Mouse (Mus musculus): ENCODE results near the gene Sod3. TPM values are rescaled to one million over a fixed set of nuclear protein-coding genes. Genes with fewer than 3 reads are reported as not detected.

The Sod3 gene
- polyA plus RNA-seq, 1 experiment = 0.27 TPM

DNA sequence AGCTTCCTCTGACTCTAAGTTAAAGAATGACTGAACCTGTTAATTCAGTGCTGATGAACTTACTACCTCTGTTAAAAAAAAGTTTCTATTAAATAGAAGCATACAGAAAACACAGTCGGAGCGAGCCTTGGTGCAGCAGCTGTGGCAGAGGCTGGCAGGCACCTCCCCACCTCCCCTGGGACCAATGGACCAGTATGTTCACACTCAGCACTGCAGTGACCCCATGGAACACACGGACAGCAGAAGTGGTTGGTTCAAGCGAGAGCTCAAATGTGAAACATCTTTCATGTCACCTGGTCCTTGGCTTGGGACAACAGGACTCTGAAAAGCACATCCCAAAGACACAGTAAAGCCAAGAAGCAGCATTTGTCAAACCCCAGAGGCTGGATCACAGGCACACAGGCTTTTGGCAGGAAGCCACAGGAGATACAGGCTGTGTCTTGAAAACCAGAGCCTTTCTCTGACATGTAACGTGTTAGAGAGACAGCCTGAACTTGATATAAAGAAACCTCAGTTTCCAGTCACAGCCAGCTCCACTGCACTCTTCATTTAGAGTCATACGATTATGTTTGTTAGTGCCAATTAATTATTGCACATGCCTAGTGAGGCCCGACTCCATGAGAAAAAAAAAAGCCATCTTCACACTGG, 45.2 kb downstream of the Sod3 start:
- Histone ChIP-seq H3K4me3 (ENCODE audit: low read depth, low read length) (no peak overlapping the region), H3K9me3 (replicated peaks; ENCODE audit: control insufficient read depth, insufficient read depth, low read length, poor library complexity, severe bottlenecking) (no peaks in the 10 kb centered on the region), H3K9ac (ENCODE audit: low read depth, poor library complexity, severe bottlenecking) (no peak overlapping the region), H3K4me1 (ENCODE audit: control insufficient read depth, insufficient read depth, low read length) (no peaks in the 10 kb centered on the region), H3K27me3 (ENCODE audit: control insufficient read depth, insufficient read depth, low read length, poor library complexity, severe bottlenecking) (no peaks in the 10 kb centered on the region), H3K27ac (ENCODE audit: insufficient read depth, low read length) (no peak overlapping the region), H3K36me3 (ENCODE audit: control insufficient read depth, insufficient read depth, low read length, poor library complexity, severe bottlenecking) (no peaks in the 10 kb centered on the region)
- no peak for TF ChIP-seq EP300 (IDR thresholded peaks at IDR 0.05; ENCODE audit: insufficient read depth, low read depth, low read length)
- no peak for TF ChIP-seq CTCF (IDR thresholded peaks at IDR 0.05; ENCODE audit: low read depth, low read length)

DNA sequence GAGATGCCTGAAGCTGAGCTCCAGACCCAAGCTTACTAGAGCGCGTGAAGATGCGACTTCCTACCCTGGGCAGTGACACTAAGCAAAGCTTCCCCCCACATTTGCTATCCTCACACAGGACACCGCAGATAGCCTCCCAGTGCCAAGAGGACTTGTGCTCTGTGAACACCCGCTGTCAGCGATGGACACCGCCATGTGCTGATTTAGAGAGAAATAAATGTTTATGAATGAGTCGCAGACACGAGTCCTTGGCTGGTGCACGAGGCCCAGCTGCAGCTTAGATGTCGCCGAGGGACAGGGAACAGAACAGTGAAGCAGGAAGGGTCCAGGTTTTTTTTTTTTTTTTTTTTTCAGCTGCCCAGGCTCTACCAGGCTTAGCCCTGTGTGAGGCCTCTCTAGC, 46.6 kb downstream of the Sod3 start:
- no peak for TF ChIP-seq CTCF (IDR thresholded peaks at IDR 0.05; ENCODE audit: low read depth, low read length)
- TF ChIP-seq EP300 (IDR thresholded peaks at IDR 0.05; ENCODE audit: insufficient read depth, low read depth, low read length) = no peak
- TF ChIP-seq POLR2A (IDR thresholded peaks at IDR 0.05; ENCODE audit: insufficient read depth, low read length) = no peak
- Histone ChIP-seq H3K36me3 (ENCODE audit: control insufficient read depth, insufficient read depth, low read length, poor library complexity, severe bottlenecking) (no peaks in the 10 kb centered on the region), H3K9me3 (replicated peaks; ENCODE audit: control insufficient read depth, insufficient read depth, low read length, poor library complexity, severe bottlenecking) (no peaks in the 10 kb centered on the region), H3K9ac (ENCODE audit: low read depth, poor library complexity, severe bottlenecking) (no peak overlapping the region), H3K4me3 (ENCODE audit: low read depth, low read length) (no peak overlapping the region), H3K4me1 (ENCODE audit: control insufficient read depth, insufficient read depth, low read length) (no peaks in the 10 kb centered on the region), H3K27me3 (ENCODE audit: control insufficient read depth, insufficient read depth, low read length, poor library complexity, severe bottlenecking) (no peaks in the 10 kb centered on the region), H3K27ac (ENCODE audit: insufficient read depth, low read length) (no peak overlapping the region)

GRCm38 (mm10) chr5:52411567-52411966, 48.0 kb downstream of the Sod3 start:
- no peaks in the 10 kb centered on the region for H3K4me1 ChIP-seq (ENCODE audit: control insufficient read depth, insufficient read depth, low read length)
- TF ChIP-seq EP300 (IDR thresholded peaks at IDR 0.05; ENCODE audit: insufficient read depth, low read depth, low read length) (no peak), POLR2A (IDR thresholded peaks at IDR 0.05; ENCODE audit: insufficient read depth, low read length) (no peak), CTCF (IDR thresholded peaks at IDR 0.05; ENCODE audit: low read depth, low read length) (no peak)
- H3K9ac ChIP-seq (ENCODE audit: low read depth, poor library complexity, severe bottlenecking) = no peak overlapping the region
- no peaks in the 10 kb centered on the region for H3K9me3 ChIP-seq (replicated peaks; ENCODE audit: control insufficient read depth, insufficient read depth, low read length, poor library complexity, severe bottlenecking)
- H3K27ac ChIP-seq (ENCODE audit: insufficient read depth, low read length) = no peak overlapping the region
- no peaks in the 10 kb centered on the region for H3K27me3 ChIP-seq (ENCODE audit: control insufficient read depth, insufficient read depth, low read length, poor library complexity, severe bottlenecking)
- H3K4me3 ChIP-seq (ENCODE audit: low read depth, low read length) = no peak overlapping the region
- no peaks in the 10 kb centered on the region for H3K36me3 ChIP-seq (ENCODE audit: control insufficient read depth, insufficient read depth, low read length, poor library complexity, severe bottlenecking)

- Histone ChIP-seq H3K9me3 (replicated peaks; ENCODE audit: control insufficient read depth, insufficient read depth, low read length, poor library complexity, severe bottlenecking) (no peaks in the 10 kb centered on the region), H3K4me1 (ENCODE audit: control insufficient read depth, insufficient read depth, low read length) (no peaks in the 10 kb centered on the region), H3K9ac (ENCODE audit: low read depth, poor library complexity, severe bottlenecking) (no peak overlapping the region), H3K36me3 (ENCODE audit: control insufficient read depth, insufficient read depth, low read length, poor library complexity, severe bottlenecking) (no peaks in the 10 kb centered on the region), H3K27ac (ENCODE audit: insufficient read depth, low read length) (no peak overlapping the region), H3K4me3 (ENCODE audit: low read depth, low read length) (no peak overlapping the region), H3K27me3 (ENCODE audit: control insufficient read depth, insufficient read depth, low read length, poor library complexity, severe bottlenecking) (no peaks in the 10 kb centered on the region)
- TF ChIP-seq EP300 (IDR thresholded peaks at IDR 0.05; ENCODE audit: insufficient read depth, low read depth, low read length) (no peak), CTCF (IDR thresholded peaks at IDR 0.05; ENCODE audit: low read depth, low read length) (no peak), POLR2A (IDR thresholded peaks at IDR 0.05; ENCODE audit: insufficient read depth, low read length) (no peak)
These were observed 51.6 kb downstream of the Sod3 start for GRCm38 (mm10) chr5:52415193-52415592.

DNA sequence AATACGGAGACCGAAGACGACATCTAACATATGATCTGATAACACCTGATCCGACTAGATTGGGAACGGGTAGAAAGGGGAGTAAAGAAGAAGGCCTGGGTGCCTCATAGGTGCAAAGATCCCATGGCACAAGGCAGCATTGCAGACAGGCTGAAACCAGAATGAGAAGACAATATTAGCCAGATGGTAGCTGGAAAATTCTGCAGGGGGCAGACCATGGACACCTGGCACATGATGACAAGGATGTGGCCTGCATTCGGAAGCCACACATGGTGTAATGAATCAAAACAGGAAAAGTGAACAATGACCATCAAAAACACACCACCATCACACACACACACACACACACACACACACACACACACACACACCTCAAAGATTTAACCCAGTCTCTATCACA, 52.3 kb downstream of the Sod3 start:
- H3K9me3 ChIP-seq (replicated peaks; ENCODE audit: control insufficient read depth, insufficient read depth, low read length, poor library complexity, severe bottlenecking) = no peaks in the 10 kb centered on the region
- no peaks in the 10 kb centered on the region for H3K36me3 ChIP-seq (ENCODE audit: control insufficient read depth, insufficient read depth, low read length, poor library complexity, severe bottlenecking)
- H3K27ac ChIP-seq (ENCODE audit: insufficient read depth, low read length) = no peak overlapping the region
- H3K4me1 ChIP-seq (ENCODE audit: control insufficient read depth, insufficient read depth, low read length) = no peaks in the 10 kb centered on the region
- TF ChIP-seq CTCF (IDR thresholded peaks at IDR 0.05; ENCODE audit: low read depth, low read length) (no peak), EP300 (IDR thresholded peaks at IDR 0.05; ENCODE audit: insufficient read depth, low read depth, low read length) (no peak), POLR2A (IDR thresholded peaks at IDR 0.05; ENCODE audit: insufficient read depth, low read length) (no peak)
- no peak overlapping the region for H3K9ac ChIP-seq (ENCODE audit: low read depth, poor library complexity, severe bottlenecking)
- no peak overlapping the region for H3K4me3 ChIP-seq (ENCODE audit: low read depth, low read length)
- no peaks in the 10 kb centered on the region for H3K27me3 ChIP-seq (ENCODE audit: control insufficient read depth, insufficient read depth, low read length, poor library complexity, severe bottlenecking)

DNA sequence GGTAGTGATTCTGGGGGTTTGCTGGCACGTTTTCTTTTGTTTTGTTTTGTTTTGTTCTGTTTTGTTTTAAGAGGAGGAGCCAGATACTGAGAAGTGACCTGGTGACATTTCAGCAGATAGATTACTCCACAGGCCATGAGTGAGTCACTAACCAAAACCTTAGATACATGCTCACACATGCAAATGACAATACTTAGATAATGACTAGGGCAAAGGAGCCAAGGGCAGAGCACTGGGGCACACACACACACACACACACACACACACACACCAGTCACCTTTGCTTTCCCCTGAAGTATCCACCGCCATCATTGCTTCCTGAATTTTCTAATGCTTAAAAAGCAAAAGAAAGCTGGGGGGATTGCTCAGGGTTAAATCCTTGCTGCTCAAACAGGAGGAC, 52.9 kb downstream of the Sod3 start:
- no peak overlapping the region for H3K27ac ChIP-seq (ENCODE audit: insufficient read depth, low read length)
- no peaks in the 10 kb centered on the region for H3K4me1 ChIP-seq (ENCODE audit: control insufficient read depth, insufficient read depth, low read length)
- no peak overlapping the region for H3K4me3 ChIP-seq (ENCODE audit: low read depth, low read length)
- H3K9ac ChIP-seq (ENCODE audit: low read depth, poor library complexity, severe bottlenecking) = no peak overlapping the region
- no peaks in the 10 kb centered on the region for H3K27me3 ChIP-seq (ENCODE audit: control insufficient read depth, insufficient read depth, low read length, poor library complexity, severe bottlenecking)
- no peaks in the 10 kb centered on the region for H3K36me3 ChIP-seq (ENCODE audit: control insufficient read depth, insufficient read depth, low read length, poor library complexity, severe bottlenecking)
- no peaks in the 10 kb centered on the region for H3K9me3 ChIP-seq (replicated peaks; ENCODE audit: control insufficient read depth, insufficient read depth, low read length, poor library complexity, severe bottlenecking)
- no peak for TF ChIP-seq EP300 (IDR thresholded peaks at IDR 0.05; ENCODE audit: insufficient read depth, low read depth, low read length)
- TF ChIP-seq POLR2A (IDR thresholded peaks at IDR 0.05; ENCODE audit: insufficient read depth, low read length) = no peak
- no peak for TF ChIP-seq CTCF (IDR thresholded peaks at IDR 0.05; ENCODE audit: low read depth, low read length)

Other genes with a start within 250 kb of the Sod3 start
- gene Dhx15, start 173.3 kb upstream of the Sod3 start, polyA plus RNA-seq (2011; ENCODE audit: insufficient read depth, insufficient read length, low read depth, missing spikeins) = 335 and 350 TPM in 2 replicates
- gene Ccdc149, start 107.7 kb downstream of the Sod3 start, polyA plus RNA-seq (2011; ENCODE audit: insufficient read depth, insufficient read length, low read depth, missing spikeins) = 0.38 and 0.48 TPM in 2 replicates
- 2.1 and 2.6 TPM in 2 replicates for gene Lgi2, start 202.7 kb downstream of the Sod3 start, polyA plus RNA-seq (2011; ENCODE audit: insufficient read depth, insufficient read length, low read depth, missing spikeins)

Measured in ES-Bruce4 (cell line).